Mouse (Mus musculus) frontal cortex, adult 2 months (tissue): ENCODE results near the gene Gm8024. TPM values are rescaled to one million over a fixed set of nuclear protein-coding genes. Genes with fewer than 3 reads are reported as not detected.
"Not testable (repeated sequence)": the region's sequence is repeated elsewhere in the genome, so short reads cannot be mapped to it uniquely, and the experiment has no call there.

Experiments used
- DNase-seq, 2 experiments: peaks; one replicate each; pipeline ENCODE4 v3.0.0; 2022; ENCODE audit warnings: low spot score in 1 of 2; ENCODE audit errors: extremely low spot score in 1 of 2
- polyA plus RNA-seq: library from polyadenylated mRNA; depleted of rRNA; stranded (reverse); fragments of >200 nt; gene quantifications from 2 replicates; pipeline ENCODE4 v1.2.3, GENCODE M21; 2012; rRNA removed

Gm8024 gene
- 0.14 and 0.19 TPM in 2 replicates for polyA plus RNA-seq

GRCm38 (mm10) chr14:42524182-42524581, at the start of gene Gm8024:
Gene Gm8024 (minus strand): TSS chr14:42524282.
- not testable (repeated sequence) for DNase-seq

- peak; percentile 49 to 67 for DNase-seq
Observed at GRCm38 (mm10) chr14:42543170-42543701, 19.2 kb upstream of the Gm8024 start.

GRCm38 (mm10) chr14:42542316-42543169, 18.5 kb upstream of the Gm8024 start:
- DNase-seq, result not testable (repeated sequence)

GRCm38 (mm10) chr14:42502249-42502648, 21.8 kb downstream of the Gm8024 start, which contains the start of gene Gm8020:
Gene Gm8020 (minus strand): TSS chr14:42502349.
- DNase-seq, result not testable (repeated sequence)

Other genes starting within 250 kb of the Gm8024 start
- gene Gm9611, start 226.9 kb downstream of the Gm8024 start, polyA plus RNA-seq, result not detected in 2 replicates
- gene Gm7995, start 214.1 kb downstream of the Gm8024 start, polyA plus RNA-seq, result not detected in 2 replicates
- not detected in 2 replicates for gene Gm8005, start 84.6 kb downstream of the Gm8024 start, polyA plus RNA-seq
- gene Gm8011, start 60.4 kb downstream of the Gm8024 start, polyA plus RNA-seq, result not detected in 2 replicates
- not detected in 2 replicates for gene Gm8020, start 21.9 kb downstream of the Gm8024 start, polyA plus RNA-seq
- not detected in 2 replicates for gene Gm17124, start 75.6 kb upstream of the Gm8024 start, polyA plus RNA-seq
- gene Gm3633, start 117.6 kb upstream of the Gm8024 start, polyA plus RNA-seq, result not detected in 2 replicates
- gene Gm10378, start 131.7 kb upstream of the Gm8024 start, polyA plus RNA-seq, result 0.08 TPM in 1 of 2 replicates, not detected in the other
- gene Gm3015, start 244.5 kb upstream of the Gm8024 start, polyA plus RNA-seq, result not detected in 2 replicates